Mouse (Mus musculus) lung, postnatal 0 days (tissue): ENCODE data around the gene Sarnp.

Experiments
- CTCF ChIP-seq: IDR thresholded peaks from 2 replicates; pipeline ENCODE4 v1.5.1; 2016; ENCODE audit warnings: antibody characterized with exemption, mild to moderate bottlenecking
- EP300 ChIP-seq: IDR thresholded peaks from 2 replicates; pipeline ENCODE4 v1.6.1; 2016; ENCODE audit warnings: antibody characterized with exemption, mild to moderate bottlenecking, control low read depth

GRCm38 (mm10) chr10:128870341-128870740 is 53.2 kb downstream of the Sarnp start:
- TF ChIP-seq CTCF = no peak
- TF ChIP-seq EP300 = no peak
